Mouse (Mus musculus): Measurements from ENCODE around the gene Map3k5.
"Not testable (repeated sequence)": the region's sequence is repeated elsewhere in the genome, so short reads cannot be mapped to it uniquely, and the experiment has no call there.

Gene Map3k5

GRCm38 (mm10) chr10:19969831-19970460 lies 35.7 kb downstream of the Map3k5 start:
- no peak for DNase-seq

GRCm38 (mm10) chr10:19971491-19971890 lies 37.2 kb downstream of the Map3k5 start:
- DNase-seq, result not testable (repeated sequence)

GRCm38 (mm10) chr10:19973321-19974108 lies 39.2 kb downstream of the Map3k5 start:
- no peak for DNase-seq

GRCm38 (mm10) chr10:19977557-19977956 lies 43.3 kb downstream of the Map3k5 start:
- DNase-seq, result no peak

GRCm38 (mm10) chr10:19978662-19979199 lies 44.5 kb downstream of the Map3k5 start:
- DNase-seq, result no peak

- DNase-seq, result no peak
These were observed 53.5 kb downstream of the Map3k5 start for GRCm38 (mm10) chr10:19987736-19988135.

- DNase-seq, result no peak
These were observed 55.7 kb downstream of the Map3k5 start for GRCm38 (mm10) chr10:19989986-19990385.

GRCm38 (mm10) chr10:19990638-19991037 lies 56.4 kb downstream of the Map3k5 start:
- no peak for DNase-seq

- no peak for DNase-seq
These were observed 57.1 kb downstream of the Map3k5 start for GRCm38 (mm10) chr10:19991237-19991865.

GRCm38 (mm10) chr10:19991866-19992252 lies 57.6 kb downstream of the Map3k5 start:
- no peak for DNase-seq

GRCm38 (mm10) chr10:19994469-19995450 lies 60.5 kb downstream of the Map3k5 start:
- no peak for DNase-seq

GRCm38 (mm10) chr10:19996151-19996550 lies 61.9 kb downstream of the Map3k5 start:
- no peak for DNase-seq

GRCm38 (mm10) chr10:19999703-20000407 lies 65.6 kb downstream of the Map3k5 start:
- DNase-seq, result no peak

GRCm38 (mm10) chr10:20000408-20000770 lies 66.1 kb downstream of the Map3k5 start:
- no peak for DNase-seq

- DNase-seq, result no peak
These were observed 67.7 kb downstream of the Map3k5 start for GRCm38 (mm10) chr10:20001990-20002389.

GRCm38 (mm10) chr10:20003006-20003405 lies 68.7 kb downstream of the Map3k5 start:
- DNase-seq, result no peak

- DNase-seq, result no peak
These were observed 70.5 kb downstream of the Map3k5 start for GRCm38 (mm10) chr10:20004786-20005185.

- no peak for DNase-seq
These were observed 71.2 kb downstream of the Map3k5 start for GRCm38 (mm10) chr10:20005491-20005952.

- no peak for DNase-seq
These were observed 72.2 kb downstream of the Map3k5 start for GRCm38 (mm10) chr10:20006333-20007093.

- no peak for DNase-seq
These were observed 75.0 kb downstream of the Map3k5 start for GRCm38 (mm10) chr10:20009310-20009709.

- DNase-seq, result no peak
These were observed 75.7 kb downstream of the Map3k5 start for GRCm38 (mm10) chr10:20010018-20010417.

Data from lung, postnatal 10 days (tissue).